Mouse (Mus musculus) 3134 (cell line): Measurements from ENCODE around the gene Sptan1.
A peak's percentile ranks its signal among the peaks of the same experiment; 100 is the strongest.

Experiments
- DNase-seq: peaks from one replicate; pipeline ENCODE4 v3.0.0-alpha.2; 2011; ENCODE audit warnings: low spot score; ENCODE audit not compliant: insufficient read length; ENCODE audit errors: extremely low read depth

The Sptan1 gene

GRCm38 (mm10) chr2:29965250-29965843 lies at the start of gene Sptan1:
Gene Sptan1 (plus strand): TSS chr2:29965560.
- DNase-seq = peak; percentile 98

DNA sequence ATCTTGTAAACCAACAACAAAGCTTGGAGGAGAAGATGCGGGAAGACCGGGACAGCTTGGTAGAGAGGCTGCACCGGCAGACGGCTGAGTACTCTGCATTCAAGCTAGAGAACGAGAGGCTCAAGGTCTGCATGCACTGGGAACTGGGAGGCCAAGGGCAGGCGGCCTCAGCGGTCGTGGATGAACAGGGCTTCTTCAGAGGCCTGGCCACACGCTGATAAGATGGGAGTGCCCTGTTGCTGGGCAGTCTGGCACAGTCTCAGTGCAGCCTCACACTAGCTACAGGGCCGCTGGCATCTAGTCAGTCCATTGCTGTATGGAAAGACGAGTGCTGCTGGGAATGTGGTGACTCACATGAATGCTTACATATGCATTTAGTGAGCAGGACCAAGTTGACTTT lies 47.7 kb upstream of the Sptan1 start:
- no peak for DNase-seq

GRCm38 (mm10) chr2:29922011-29922410 lies 43.3 kb upstream of the Sptan1 start:
- DNase-seq = no peak

DNA sequence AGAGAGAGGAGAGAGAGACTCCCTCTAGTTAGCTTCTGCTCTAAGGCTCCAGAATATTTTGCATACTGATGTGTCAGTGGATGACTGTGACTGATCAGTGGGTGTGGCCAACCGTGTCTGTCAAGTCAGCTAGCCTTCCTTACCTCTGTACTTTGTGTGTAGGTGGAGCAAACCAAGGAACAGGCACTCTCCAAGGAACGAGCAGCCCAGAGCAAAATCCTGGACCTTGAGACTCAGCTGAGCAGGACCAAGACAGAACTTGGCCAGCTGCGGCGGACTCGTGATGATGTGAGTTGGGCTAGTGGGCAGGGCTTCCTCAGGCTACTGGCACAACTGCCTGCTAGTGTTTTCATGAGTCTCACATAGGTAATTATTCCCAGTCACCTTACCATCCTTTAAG lies 38.8 kb upstream of the Sptan1 start:
- DNase-seq = no peak

DNA sequence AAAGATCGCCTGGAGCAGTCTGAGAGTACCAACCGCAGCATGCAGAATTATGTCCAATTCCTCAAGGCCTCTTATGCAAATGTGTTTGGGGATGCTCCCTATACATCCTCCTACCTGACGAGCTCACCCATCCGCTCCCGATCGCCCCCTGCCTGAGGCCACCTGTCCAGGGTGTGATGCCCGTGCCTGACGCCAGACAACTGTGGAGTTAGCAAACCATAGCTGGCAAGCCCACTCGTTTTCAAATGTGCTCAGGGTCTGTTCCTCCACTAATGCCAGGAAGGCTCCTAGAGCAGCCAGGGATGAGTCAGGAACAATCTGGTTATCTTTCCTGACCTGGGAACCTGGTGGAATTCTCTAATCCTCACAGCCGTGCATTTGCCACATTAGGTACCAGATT lies 34.9 kb upstream of the Sptan1 start:
- no peak for DNase-seq

GRCm38 (mm10) chr2:29931194-29931593 lies 34.2 kb upstream of the Sptan1 start:
- no peak for DNase-seq

DNA sequence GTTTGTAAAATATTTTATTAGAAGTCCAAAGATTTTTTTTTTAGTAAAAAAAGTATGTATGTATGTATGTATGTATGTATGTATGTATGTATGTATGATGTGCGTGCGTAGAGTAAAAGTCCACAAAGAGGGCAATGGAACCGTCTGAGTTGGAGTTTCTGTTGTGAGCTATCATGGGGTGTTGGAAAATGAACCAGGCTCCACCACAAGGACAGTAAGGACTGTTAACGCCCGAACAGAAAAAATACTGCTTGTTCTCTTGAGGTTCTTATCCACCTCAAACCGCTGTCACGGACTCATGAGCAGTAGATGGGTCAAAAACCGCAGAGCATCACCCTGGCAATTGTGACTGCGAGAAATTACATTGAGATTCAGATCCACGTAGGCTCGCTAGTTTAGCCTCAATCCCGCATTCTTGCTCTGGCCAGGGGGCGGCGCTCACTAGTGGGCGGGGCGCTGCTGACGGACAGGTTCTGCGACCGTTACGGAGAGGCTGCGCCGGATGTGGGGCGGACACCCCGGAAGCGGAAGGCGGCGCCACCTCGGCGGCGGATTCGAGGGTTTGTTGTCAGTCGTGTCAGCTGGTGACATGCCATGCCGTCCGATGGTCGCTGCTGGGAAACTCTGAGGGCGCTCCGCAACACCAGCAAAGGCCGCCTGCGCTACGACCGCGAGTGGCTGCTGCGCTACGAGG lies 30.3 kb upstream of the Sptan1 start, which contains the start of gene Gle1:
Gene Gle1 (plus strand): TSS at position 521 of the 694 bp plus-strand sequence.
- peak; percentile 95 for DNase-seq

GRCm38 (mm10) chr2:29940073-29940472 lies 25.3 kb upstream of the Sptan1 start:
- no peak for DNase-seq

- DNase-seq = no peak
These were observed 24.5 kb upstream of the Sptan1 start for GRCm38 (mm10) chr2:29940826-29941225.

GRCm38 (mm10) chr2:29944723-29945122 lies 20.6 kb upstream of the Sptan1 start:
- DNase-seq = peak; percentile 47

- no peak for DNase-seq
These were observed 16.5 kb upstream of the Sptan1 start for GRCm38 (mm10) chr2:29948896-29949295.

DNA sequence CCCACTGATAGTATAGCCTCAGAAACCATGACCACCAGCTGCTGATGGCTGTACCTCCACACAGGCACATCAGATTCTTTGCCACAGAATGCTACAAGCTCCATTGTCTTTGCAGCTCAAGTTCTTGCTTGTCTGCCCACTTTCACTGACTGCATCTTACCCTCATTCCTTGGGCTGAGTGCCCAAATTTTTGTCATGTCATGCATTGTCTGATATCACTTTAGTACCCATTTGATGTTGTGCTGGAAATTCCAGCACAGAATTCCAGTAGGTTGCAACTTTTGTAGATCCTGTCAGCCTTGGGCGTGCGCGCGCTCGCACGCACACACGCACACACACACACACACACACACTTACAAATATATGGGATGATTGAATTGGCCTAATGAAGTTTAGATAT lies 4.1 kb upstream of the Sptan1 start:
- no peak for DNase-seq

- no peak for DNase-seq
These were observed 758 bp upstream of the Sptan1 start for GRCm38 (mm10) chr2:29964354-29965249.

DNA sequence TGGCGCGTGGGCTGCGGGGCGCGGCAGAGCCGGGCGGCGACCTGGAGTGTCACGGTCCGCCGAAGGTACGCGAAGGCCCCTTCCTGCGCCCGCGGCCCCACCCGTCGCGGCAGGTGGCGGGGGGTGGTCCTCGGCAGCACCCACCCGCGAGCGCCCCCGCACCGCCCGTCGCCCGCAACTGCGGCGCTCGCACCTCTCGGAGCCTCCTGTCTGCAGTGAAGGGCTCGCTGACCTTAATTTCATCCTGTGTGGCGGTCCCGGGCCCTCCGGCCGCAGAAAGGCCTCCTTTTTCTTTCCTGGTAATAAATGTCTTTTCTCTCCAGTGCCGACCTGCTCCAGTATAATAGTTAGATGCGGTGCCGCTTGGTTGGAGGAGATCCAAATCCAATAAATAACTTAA lies 546 bp downstream of the Sptan1 start:
- DNase-seq = no peak

- no peak for DNase-seq
These were observed 1.5 kb downstream of the Sptan1 start for GRCm38 (mm10) chr2:29966826-29967225.

- no peak for DNase-seq
These were observed 2.4 kb downstream of the Sptan1 start for GRCm38 (mm10) chr2:29967768-29968167.

DNA sequence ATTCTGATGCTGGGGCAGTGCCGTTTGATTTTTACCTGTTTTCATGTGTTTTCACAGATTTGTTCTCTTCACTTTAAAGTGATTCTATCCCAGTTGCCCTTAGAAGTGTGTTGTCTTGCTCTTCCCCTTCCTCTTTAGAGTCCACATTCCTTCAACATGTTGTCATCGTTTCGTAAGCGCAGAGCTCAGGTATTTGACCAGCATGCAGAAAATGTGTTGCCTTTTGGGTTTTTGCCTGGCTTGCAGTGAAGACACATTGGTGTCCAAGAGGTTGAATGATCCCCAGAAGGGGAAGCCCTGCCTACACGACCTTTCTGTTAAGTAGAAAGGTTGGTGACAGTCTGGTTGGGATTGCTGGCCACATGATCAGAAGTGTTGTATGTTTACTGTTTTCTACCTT lies 3.3 kb downstream of the Sptan1 start:
- DNase-seq = no peak

DNA sequence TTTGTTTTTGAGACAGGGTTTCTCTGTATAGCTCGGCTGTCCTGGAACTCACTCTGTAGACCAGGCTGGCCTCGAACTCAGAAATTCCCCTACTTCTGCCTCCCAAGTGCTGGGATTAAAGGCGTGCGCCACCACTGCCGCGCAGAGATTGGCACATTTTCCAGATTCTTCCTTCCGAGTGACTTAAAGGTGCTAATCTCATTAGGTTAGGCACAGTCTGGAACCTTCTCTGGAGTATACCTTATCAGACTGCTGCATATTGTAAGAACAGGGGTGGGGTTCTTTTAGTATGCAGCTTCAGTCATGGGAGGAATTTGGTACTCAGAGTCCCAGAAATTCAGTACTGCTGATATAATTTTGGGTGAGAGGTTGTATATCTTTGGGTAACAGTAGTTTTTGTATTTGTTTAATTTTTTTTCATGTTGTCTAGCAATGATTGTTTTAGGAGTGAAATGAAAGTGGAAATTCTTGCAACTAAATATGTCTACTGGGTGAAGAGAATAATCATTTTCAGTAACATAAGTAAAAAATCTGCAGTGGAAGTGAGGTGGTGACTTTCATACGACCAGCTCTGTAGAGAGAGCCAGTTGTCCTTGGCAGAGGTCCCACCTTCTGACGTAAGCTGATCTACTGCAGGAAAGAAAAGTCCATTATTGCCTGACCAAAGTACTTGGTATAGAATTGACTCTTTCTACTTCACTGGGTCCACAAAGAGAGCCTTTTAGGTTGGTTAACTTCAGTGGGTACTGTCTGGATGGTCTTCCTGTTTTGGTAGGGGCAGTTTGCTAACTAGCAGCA lies 6.7 kb downstream of the Sptan1 start:
- no peak for DNase-seq

- no peak for DNase-seq
These were observed 8.2 kb downstream of the Sptan1 start for GRCm38 (mm10) chr2:29973525-29973924.

GRCm38 (mm10) chr2:29977307-29977706 lies 11.9 kb downstream of the Sptan1 start:
- peak; percentile 17 for DNase-seq

DNA sequence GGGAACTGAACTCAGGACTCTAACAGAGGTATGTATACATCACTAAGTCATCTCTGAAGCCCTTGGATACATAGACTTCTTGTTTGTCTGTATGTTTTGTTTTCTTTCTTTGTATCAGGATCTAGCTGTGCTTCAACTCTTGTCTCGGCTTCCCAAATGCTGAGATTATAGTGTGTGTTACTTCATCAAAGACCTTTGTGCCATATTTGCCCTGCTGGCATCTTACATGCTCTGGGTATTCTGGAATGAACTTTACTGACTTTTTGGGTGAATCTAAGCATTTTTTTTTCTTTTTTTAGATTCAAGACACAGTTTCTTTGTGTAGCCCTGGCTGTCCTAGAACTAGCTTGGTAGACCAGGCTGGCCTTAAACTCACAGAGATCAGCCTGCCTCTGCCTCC lies 15.3 kb downstream of the Sptan1 start:
- no peak for DNase-seq
